Mouse (Mus musculus) heart, postnatal 36 days (tissue): Measurements from ENCODE around the gene Ppil6. TPM values are rescaled to one million over a fixed set of nuclear protein-coding genes. Genes with fewer than 3 reads are reported as not detected.

ENCODE experiments used
- DNase-seq, 2 experiments: peaks; one replicate each; pipeline ENCODE4 v3.0.0; 2021 to 2022
- intact Hi-C: fragments of 180-260 bp; cut with DNase I; formaldehyde crosslinking; loops from one replicate; pipeline ENCODE4 v1.15.1; 2025
- total RNA-seq, 2 experiments: library from RNA; stranded (reverse); gene quantifications; 2 replicates each; pipeline ENCODE4 v1.2.3; 2021

Gene Ppil6
- total RNA-seq, 2 experiments from 2014 or later = 1.2 to 1.8 TPM

DNA sequence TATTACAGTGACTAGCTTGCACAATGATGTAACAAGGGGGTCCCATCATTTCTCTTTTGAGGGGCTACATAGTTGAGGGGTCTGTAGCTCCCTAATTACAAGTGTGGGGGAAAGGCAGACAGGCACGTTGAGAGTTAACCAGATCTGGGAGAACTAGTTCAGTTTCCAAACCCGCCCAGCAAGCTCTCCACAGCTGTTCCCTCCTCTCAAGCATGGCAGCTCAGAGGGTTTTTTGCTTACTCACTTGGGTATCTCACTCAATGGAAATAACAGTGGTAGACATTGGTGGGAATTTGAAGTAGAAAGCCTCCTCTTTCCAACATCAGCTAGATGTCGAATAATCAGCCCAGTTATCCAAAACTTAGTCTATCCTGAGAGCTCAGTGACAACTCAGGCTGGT is 64.8 kb downstream of the Ppil6 start:
- intact Hi-C loops = no loop called here
- no peak for DNase-seq

DNA sequence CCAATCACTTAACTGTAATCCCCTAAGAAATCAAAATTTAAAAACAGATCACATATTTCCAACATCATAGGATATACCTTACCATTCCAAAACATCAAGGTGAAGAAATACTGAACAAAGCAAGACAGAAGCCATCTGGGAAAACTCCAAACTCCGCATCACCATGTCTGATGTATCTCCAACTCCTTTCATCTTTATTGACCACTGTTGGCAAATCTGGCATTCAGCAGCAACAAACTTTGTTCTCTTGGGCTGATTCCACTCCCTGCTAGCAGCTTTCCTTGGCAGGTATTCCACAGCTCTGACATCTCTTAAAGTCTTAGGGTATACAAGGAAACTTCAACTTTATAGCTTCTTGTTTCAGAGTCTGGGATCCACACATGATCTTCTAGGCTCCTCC is 68.2 kb downstream of the Ppil6 start:
- intact Hi-C loops = no loop called here

GRCm38 (mm10) chr10:41561701-41562395 is 71.6 kb downstream of the Ppil6 start:
- no peak for DNase-seq
- intact Hi-C loops = no loop called here

More for the DNA sequence above, 68.2 kb downstream of the Ppil6 start:
- DNase-seq = no peak

Other genes starting within 250 kb of the Ppil6 start
- 10 to 100 TPM; 26.4 to 27.0 TPM for gene Fig4, start 187.2 kb upstream of the Ppil6 start, total RNA-seq
- gene Ak9, start 186.5 kb upstream of the Ppil6 start, total RNA-seq = not detected
- 1 to 10 TPM; 8.6 to 8.9 TPM for gene Zbtb24, start 40.1 kb upstream of the Ppil6 start, total RNA-seq
- 10 to 100 TPM; 14.5 to 15.8 TPM for gene Mical1, start 14.1 kb upstream of the Ppil6 start, total RNA-seq
- 10 to 100 TPM; 42.8 to 45.3 TPM for gene Smpd2, start 70 bp upstream of the Ppil6 start, total RNA-seq
- gene Cd164, start 29.0 kb downstream of the Ppil6 start, total RNA-seq = 100 to 1,000 TPM; 144 to 145 TPM
- under 1 TPM; 0.36 to 0.38 TPM for gene Ccdc162, start 226.2 kb downstream of the Ppil6 start, total RNA-seq